Mouse (Mus musculus) midbrain, embryonic 12.5 days (tissue): ENCODE data around the gene Pagr1a. TPM values are rescaled to one million over a fixed set of nuclear protein-coding genes. Genes with fewer than 3 reads are reported as not detected.

Source experiments
- ATAC-seq: fragments of 200-750 bp; cut with Nextera tagmentation; 2 replicates; pipeline ENCODE4 v1.8.0; 2017; ENCODE audit warnings: low read depth, moderate TSS enrichment, moderate library complexity; ENCODE audit not compliant: low FRiP score
- H3K27ac ChIP-seq: fragments of 300-500 bp; sonication (generic); replicated peaks from 2 replicates; pipeline ENCODE4 v1.5.1; 2016; ENCODE audit warnings: mild to moderate bottlenecking
- H3K27me3 ChIP-seq: fragments of 300-500 bp; sonication (generic); 2 replicates; pipeline ENCODE4 v1.6.1; 2016; ENCODE audit warnings: mild to moderate bottlenecking
- H3K36me3 ChIP-seq: fragments of 300-500 bp; sonication (generic); 2 replicates; pipeline ENCODE4 v1.6.1; 2016
- H3K4me1 ChIP-seq: fragments of 300-500 bp; sonication (generic); 2 replicates; pipeline ENCODE4 v1.6.1; 2016
- H3K4me2 ChIP-seq: fragments of 300-500 bp; sonication (generic); replicated peaks from 2 replicates; pipeline ENCODE4 v1.6.1; 2016; ENCODE audit warnings: mild to moderate bottlenecking, moderate library complexity
- H3K4me3 ChIP-seq: fragments of 300-500 bp; sonication (generic); 2 replicates; pipeline ENCODE4 v1.5.1; 2016; ENCODE audit warnings: mild to moderate bottlenecking
- H3K9ac ChIP-seq: fragments of 300-500 bp; sonication (generic); replicated peaks from 2 replicates; pipeline ENCODE4 v1.6.1; 2016; ENCODE audit warnings: mild to moderate bottlenecking, moderate library complexity
- H3K9me3 ChIP-seq: fragments of 300-500 bp; sonication (generic); 2 replicates; pipeline ENCODE4 v1.6.1; 2016; ENCODE audit warnings: mild to moderate bottlenecking
- WGBS: fragments of 180-500 bp; shearing (Covaris S2); methylation state at CpG from one replicate; pipeline ENCODE4 v1.1.7; 2016; 5-methylcytosine and 5-hydroxymethylcytosine counted together
- polyA plus RNA-seq: library from polyadenylated mRNA; unstranded; fragments of >200 nt; fragmentation: Nextera tagmentation; extraction: Ambion mirVana; gene quantifications from 2 replicates; pipeline ENCODE4 v1.2.1, GENCODE M21; 2016

Gene Pagr1a
- polyA plus RNA-seq, 1 experiment from 2014 or later = 53.1 TPM

- Histone ChIP-seq H3K36me3 (peaks cover 36% of the 10 kb centered on the region), H3K4me2 (peak overlapping the region; percentile 98), H3K9ac (peak overlapping the region; percentile 69; the same call in 1 of the 2 replicates), H3K4me1 (peaks cover 87% of the 10 kb centered on the region), H3K4me3 (peak overlapping the region; percentile 47; the same call in 1 of the 2 replicates), H3K9me3 (no peaks in the 10 kb centered on the region), H3K27me3 (no peaks in the 10 kb centered on the region), H3K27ac (no peak overlapping the region)
- ATAC-seq = no peak
- WGBS = 85% methylated on average over 14 of the region's 14 CpGs
Observed at GRCm38 (mm10) chr7:127019306-127019960, 2.3 kb upstream of the Pagr1a start.

GRCm38 (mm10) chr7:127018416-127019305 is 1.5 kb upstream of the Pagr1a start:
- 84% methylated on average over 15 of the region's 15 CpGs for WGBS
- H3K4me1 ChIP-seq = peaks cover 84% of the 10 kb centered on the region
- H3K27me3 ChIP-seq = no peaks in the 10 kb centered on the region
- H3K36me3 ChIP-seq = peaks cover 36% of the 10 kb centered on the region
- ATAC-seq = no peak
- H3K27ac ChIP-seq = peak overlapping the region; percentile 61; the same call in 1 of the 2 replicates
- no peak overlapping the region for H3K4me2 ChIP-seq
- H3K9me3 ChIP-seq = no peaks in the 10 kb centered on the region
- H3K9ac ChIP-seq = peak overlapping the region; percentile 25
- 0 out of 2 replicates have a peak overlapping the region, but pooled peaks have one; percentile 2 for H3K4me3 ChIP-seq

- Histone ChIP-seq H3K27me3 (no peaks in the 10 kb centered on the region), H3K27ac (peak overlapping the region; percentile 61), H3K9ac (peak overlapping the region; percentile 44; the same call in 1 of the 2 replicates), H3K4me2 (0 out of 2 replicates have a peak overlapping the region, but pooled peaks have one; percentile 5), H3K9me3 (no peaks in the 10 kb centered on the region), H3K4me3 (no peak overlapping the region), H3K4me1 (peaks cover 76% of the 10 kb centered on the region), H3K36me3 (peaks cover 36% of the 10 kb centered on the region)
- no peak for ATAC-seq
- WGBS = 61% methylated on average over 6 of the region's 6 CpGs
Observed at GRCm38 (mm10) chr7:127017950-127018345, 796 bp upstream of the Pagr1a start.

- H3K4me1 ChIP-seq = peaks cover 66% of the 10 kb centered on the region
- H3K36me3 ChIP-seq = peaks cover 39% of the 10 kb centered on the region
- peak; percentile 25 for ATAC-seq
- H3K9ac ChIP-seq = peak overlapping the region; percentile 92
- H3K4me2 ChIP-seq = peak overlapping the region; percentile 91
- H3K27ac ChIP-seq = peak overlapping the region; percentile 95
- WGBS = under 1% methylated on average over 20 of the region's 22 CpGs
- H3K27me3 ChIP-seq = no peaks in the 10 kb centered on the region
- peak overlapping the region; percentile 74 for H3K4me3 ChIP-seq
- no peaks in the 10 kb centered on the region for H3K9me3 ChIP-seq
Observed at GRCm38 (mm10) chr7:127016486-127016938, 640 bp downstream of the Pagr1a start.

- Histone ChIP-seq H3K9ac (peak within 1 kb of the TSS; percentile 92), H3K9me3 (no peaks in the 10 kb centered on the region), H3K36me3 (peaks cover 39% of the 10 kb centered on the region), H3K4me2 (peak within 1 kb of the TSS; percentile 91), H3K27me3 (no peaks in the 10 kb centered on the region), H3K4me3 (peak within 1 kb of the TSS; percentile 74), H3K27ac (peak within 1 kb of the TSS; percentile 95), H3K4me1 (peaks cover 64% of the 10 kb centered on the region)
- no peak for ATAC-seq
Observed at GRCm38 (mm10) chr7:127016481-127016485, 869 bp downstream of the Pagr1a start, which contains the start of gene Pagr1b. Gene Pagr1b (minus strand): TSS chr7:127016484.

GRCm38 (mm10) chr7:127016081-127016480 is 1.1 kb downstream of the Pagr1a start:
- Histone ChIP-seq H3K27ac (peak overlapping the region; percentile 95), H3K4me2 (peak overlapping the region; percentile 91), H3K4me1 (peaks cover 62% of the 10 kb centered on the region), H3K9me3 (no peaks in the 10 kb centered on the region), H3K9ac (peak overlapping the region; percentile 92), H3K36me3 (peaks cover 39% of the 10 kb centered on the region), H3K4me3 (peak overlapping the region; percentile 74), H3K27me3 (no peaks in the 10 kb centered on the region)
- peak; percentile 27 for ATAC-seq
- WGBS = 2% methylated on average over 10 of the region's 10 CpGs

- no peak for ATAC-seq
- H3K27ac ChIP-seq = no peak overlapping the region
- peaks cover 43% of the 10 kb centered on the region for H3K36me3 ChIP-seq
- peak overlapping the region; percentile 91; the same call in 1 of the 2 replicates for H3K4me2 ChIP-seq
- WGBS = 96% methylated on average over 12 of the region's 12 CpGs
- H3K4me3 ChIP-seq = peak overlapping the region; percentile 74; the same call in 1 of the 2 replicates
- no peaks in the 10 kb centered on the region for H3K27me3 ChIP-seq
- no peaks in the 10 kb centered on the region for H3K9me3 ChIP-seq
- no peak overlapping the region for H3K9ac ChIP-seq
- H3K4me1 ChIP-seq = peaks cover 51% of the 10 kb centered on the region
Observed at GRCm38 (mm10) chr7:127014993-127015392, 2.2 kb downstream of the Pagr1a start.

GRCm38 (mm10) chr7:127014320-127014719 is 2.8 kb downstream of the Pagr1a start, which contains the start of gene Mvp:
Gene Mvp (minus strand): TSS chr7:127014621.
- H3K27me3 ChIP-seq = no peaks in the 10 kb centered on the region
- no peak within 1 kb of the TSS for H3K27ac ChIP-seq
- peak within 1 kb of the TSS; percentile 74 for H3K4me3 ChIP-seq
- WGBS = 77% methylated on average over 11 of the region's 11 CpGs
- peak within 1 kb of the TSS; percentile 92; the same call in 1 of the 2 replicates for H3K9ac ChIP-seq
- H3K4me2 ChIP-seq = peak within 1 kb of the TSS; percentile 91
- peaks cover 43% of the 10 kb centered on the region for H3K36me3 ChIP-seq
- ATAC-seq = no peak
- peaks cover 44% of the 10 kb centered on the region for H3K4me1 ChIP-seq
- no peaks in the 10 kb centered on the region for H3K9me3 ChIP-seq

- H3K9ac ChIP-seq = no peak overlapping the region
- no peak for ATAC-seq
- no peak overlapping the region for H3K27ac ChIP-seq
- no peaks in the 10 kb centered on the region for H3K9me3 ChIP-seq
- H3K36me3 ChIP-seq = peaks cover 43% of the 10 kb centered on the region
- no peak overlapping the region for H3K4me3 ChIP-seq
- 97% methylated on average over 6 of the region's 6 CpGs for WGBS
- H3K4me2 ChIP-seq = no peak overlapping the region
- no peaks in the 10 kb centered on the region for H3K27me3 ChIP-seq
- H3K4me1 ChIP-seq = peaks cover 39% of the 10 kb centered on the region
Observed at GRCm38 (mm10) chr7:127013385-127013784, 3.8 kb downstream of the Pagr1a start.

GRCm38 (mm10) chr7:127012845-127013244 is 4.3 kb downstream of the Pagr1a start:
- no peak for ATAC-seq
- no peaks in the 10 kb centered on the region for H3K27me3 ChIP-seq
- H3K4me3 ChIP-seq = no peak overlapping the region
- H3K9ac ChIP-seq = no peak overlapping the region
- H3K4me2 ChIP-seq = no peak overlapping the region
- H3K9me3 ChIP-seq = no peaks in the 10 kb centered on the region
- peaks cover 35% of the 10 kb centered on the region for H3K4me1 ChIP-seq
- 95% methylated on average over 10 of the region's 10 CpGs for WGBS
- peaks cover 43% of the 10 kb centered on the region for H3K36me3 ChIP-seq
- no peak overlapping the region for H3K27ac ChIP-seq

GRCm38 (mm10) chr7:127012374-127012773 is 4.8 kb downstream of the Pagr1a start:
- H3K36me3 ChIP-seq = peaks cover 43% of the 10 kb centered on the region
- no peak overlapping the region for H3K4me3 ChIP-seq
- peaks cover 32% of the 10 kb centered on the region for H3K4me1 ChIP-seq
- no peak for ATAC-seq
- no peaks in the 10 kb centered on the region for H3K9me3 ChIP-seq
- no peaks in the 10 kb centered on the region for H3K27me3 ChIP-seq
- H3K27ac ChIP-seq = no peak overlapping the region
- H3K4me2 ChIP-seq = no peak overlapping the region
- WGBS = 92% methylated on average over 6 of the region's 6 CpGs
- no peak overlapping the region for H3K9ac ChIP-seq

- 72% methylated on average over 2 of the region's 2 CpGs for WGBS
- Histone ChIP-seq H3K27ac (no peak overlapping the region), H3K4me2 (no peak overlapping the region), H3K4me3 (no peak overlapping the region), H3K9ac (no peak overlapping the region), H3K36me3 (peaks cover 43% of the 10 kb centered on the region), H3K4me1 (peaks cover 32% of the 10 kb centered on the region), H3K27me3 (no peaks in the 10 kb centered on the region), H3K9me3 (no peaks in the 10 kb centered on the region)
- no peak for ATAC-seq
Observed at GRCm38 (mm10) chr7:127011717-127012116, 5.4 kb downstream of the Pagr1a start.
